Mouse (Mus musculus): ENCODE results near the gene Adh6b. TPM values are rescaled to one million over a fixed set of nuclear protein-coding genes. Genes with fewer than 3 reads are reported as not detected.

Gene Adh6b
- polyA plus RNA-seq, 1 experiment from 2014 or later, result 0.29 TPM

DNA sequence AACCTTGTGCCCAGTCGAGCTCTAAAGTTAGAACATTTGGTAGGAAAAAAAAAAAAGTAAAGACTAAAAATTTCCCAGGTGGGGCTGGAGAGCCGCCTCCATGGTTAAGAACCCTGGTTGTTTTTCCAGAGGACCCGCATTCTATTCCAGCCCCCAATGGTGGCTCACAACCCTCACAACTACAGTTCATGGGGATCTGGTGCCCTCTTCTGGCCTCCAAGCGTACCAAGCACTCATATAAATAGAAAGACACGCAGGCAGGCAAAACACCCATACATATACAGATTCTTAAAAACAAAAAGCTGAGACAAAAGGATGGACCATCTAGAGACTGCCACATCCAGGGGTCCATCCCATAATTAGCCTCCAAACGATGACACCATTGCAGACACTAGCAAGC is 30.6 kb upstream of the Adh6b start:
- no peaks in the 10 kb centered on the region for H3K36me3 ChIP-seq (replicated peaks; ENCODE audit: control insufficient read depth, insufficient read depth)
- ATAC-seq (ENCODE audit: low FRiP score) (no peak), DNase-seq (ENCODE audit: low spot score) (no peak)
- H3K4me1 ChIP-seq (replicated peaks; ENCODE audit: control insufficient read depth, insufficient read depth, low read length), result no peaks in the 10 kb centered on the region
- 85% methylated on average over 6 of the region's 6 CpGs for WGBS
- H3K4me3 ChIP-seq (replicated peaks; ENCODE audit: low read length), result no peak overlapping the region
- H3K4me2 ChIP-seq (replicated peaks), result no peak overlapping the region
- no peak overlapping the region for H3K9ac ChIP-seq
- no peaks in the 10 kb centered on the region for H3K9me3 ChIP-seq (ENCODE audit: control insufficient read depth, low read length)
- H3K27ac ChIP-seq, result no peak overlapping the region
- no peaks in the 10 kb centered on the region for H3K27me3 ChIP-seq (ENCODE audit: control insufficient read depth, insufficient read depth, low read length)

DNA sequence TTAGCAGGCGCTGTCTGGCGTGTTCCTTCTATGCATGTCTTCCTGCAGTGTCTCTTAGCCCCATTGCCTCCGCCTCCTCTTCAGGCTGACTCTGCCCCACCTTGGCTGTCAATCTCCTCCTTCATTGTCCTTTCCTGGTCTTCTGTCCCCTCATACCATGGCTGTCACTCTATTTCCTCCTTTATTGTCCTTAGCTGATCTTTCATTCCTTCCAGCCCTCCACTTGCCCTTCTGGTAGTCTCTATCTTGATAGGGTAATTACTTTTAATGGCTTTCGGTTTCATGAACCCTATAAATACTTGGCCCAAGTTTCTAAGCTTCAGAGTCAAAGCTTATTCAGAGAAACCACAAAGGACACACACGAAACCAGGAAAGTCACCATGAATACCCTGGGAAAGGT is 28.6 kb upstream of the Adh6b start, which contains the start of gene Adh6a:
Gene Adh6a (plus strand): TSS at position 322 of the 400 bp plus-strand sequence.
- no peaks in the 10 kb centered on the region for H3K36me3 ChIP-seq (replicated peaks; ENCODE audit: control insufficient read depth, insufficient read depth)
- DNase-seq (ENCODE audit: low spot score), result no peak
- H3K4me1 ChIP-seq (replicated peaks; ENCODE audit: control insufficient read depth, insufficient read depth, low read length), result no peaks in the 10 kb centered on the region
- H3K27me3 ChIP-seq (ENCODE audit: control insufficient read depth, insufficient read depth, low read length), result no peaks in the 10 kb centered on the region
- H3K9me3 ChIP-seq (ENCODE audit: control insufficient read depth, low read length), result no peaks in the 10 kb centered on the region
- no peak within 1 kb of the TSS for H3K4me3 ChIP-seq (replicated peaks; ENCODE audit: low read length)
- no peak within 1 kb of the TSS for H3K4me2 ChIP-seq (replicated peaks)
- H3K27ac ChIP-seq, result no peak within 1 kb of the TSS
- H3K9ac ChIP-seq, result no peak within 1 kb of the TSS
- ATAC-seq (ENCODE audit: low FRiP score), result no peak
- WGBS, result 82% methylated on average over 5 of the region's 5 CpGs

DNA sequence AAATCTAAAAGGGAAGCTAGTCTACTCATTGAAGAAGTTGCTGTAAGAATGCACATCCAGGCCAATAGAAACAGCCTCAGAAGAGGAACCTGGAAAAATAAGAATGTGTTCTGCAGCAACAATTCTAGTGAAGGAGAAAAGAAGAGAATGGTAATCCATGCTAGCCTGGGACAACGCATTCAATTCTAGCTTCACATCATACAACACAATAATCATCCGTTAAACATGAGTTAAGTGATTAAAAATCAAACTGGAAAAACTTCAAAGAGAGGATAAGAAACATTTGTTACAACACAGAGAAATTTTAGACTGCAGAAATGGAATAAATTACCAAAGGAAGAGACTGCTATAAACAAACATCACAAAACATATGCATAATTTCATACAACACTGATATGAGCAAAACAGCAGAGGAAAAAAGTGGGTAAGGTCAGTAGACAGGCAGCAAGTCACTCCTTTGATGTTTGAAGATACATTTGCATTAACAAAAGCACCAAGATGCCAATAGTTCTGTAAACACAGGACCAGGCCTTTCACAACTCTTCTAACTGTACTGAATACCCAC is 24.6 kb upstream of the Adh6b start:
- no peaks in the 10 kb centered on the region for H3K4me1 ChIP-seq (replicated peaks; ENCODE audit: control insufficient read depth, insufficient read depth, low read length)
- H3K27ac ChIP-seq, result no peak overlapping the region
- no peak overlapping the region for H3K9ac ChIP-seq
- H3K27me3 ChIP-seq (ENCODE audit: control insufficient read depth, insufficient read depth, low read length), result no peaks in the 10 kb centered on the region
- DNase-seq (ENCODE audit: low spot score) (no peak), ATAC-seq (ENCODE audit: low FRiP score) (no peak)
- H3K36me3 ChIP-seq (replicated peaks; ENCODE audit: control insufficient read depth, insufficient read depth), result no peaks in the 10 kb centered on the region
- H3K9me3 ChIP-seq (ENCODE audit: control insufficient read depth, low read length), result no peaks in the 10 kb centered on the region
- no peak overlapping the region for H3K4me3 ChIP-seq (replicated peaks; ENCODE audit: low read length)
- WGBS, result 89% methylated on average over 2 of the region's 2 CpGs
- H3K4me2 ChIP-seq (replicated peaks), result no peak overlapping the region

DNA sequence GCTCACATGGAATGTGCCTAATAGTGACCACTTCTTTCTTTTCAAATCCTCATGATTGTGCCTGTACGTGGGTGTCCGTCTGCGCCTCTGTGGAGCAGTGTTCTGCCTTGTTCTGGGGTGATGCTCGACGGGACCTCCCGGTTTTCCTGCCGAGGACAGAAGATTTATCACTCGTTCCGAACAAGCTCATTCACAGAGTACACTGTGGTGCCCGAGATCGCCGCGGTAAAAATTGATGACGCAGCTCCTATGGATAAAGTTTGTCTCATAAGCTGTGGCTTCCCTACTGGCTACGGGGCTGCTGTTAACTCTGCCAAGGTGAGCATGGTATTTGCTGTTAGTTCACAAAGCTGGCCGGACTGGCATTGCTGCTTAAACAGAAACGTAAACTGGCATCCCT is 16.6 kb upstream of the Adh6b start:
- DNase-seq (ENCODE audit: low spot score) (no peak), ATAC-seq (ENCODE audit: low FRiP score) (no peak)
- Histone ChIP-seq H3K4me1 (replicated peaks; ENCODE audit: control insufficient read depth, insufficient read depth, low read length) (no peaks in the 10 kb centered on the region), H3K36me3 (replicated peaks; ENCODE audit: control insufficient read depth, insufficient read depth) (no peaks in the 10 kb centered on the region), H3K4me2 (replicated peaks) (no peak overlapping the region), H3K9ac (no peak overlapping the region), H3K9me3 (ENCODE audit: control insufficient read depth, low read length) (no peaks in the 10 kb centered on the region), H3K4me3 (replicated peaks; ENCODE audit: low read length) (no peak overlapping the region), H3K27ac (no peak overlapping the region), H3K27me3 (ENCODE audit: control insufficient read depth, insufficient read depth, low read length) (no peaks in the 10 kb centered on the region)
- 90% methylated on average over 17 of the region's 17 CpGs for WGBS

DNA sequence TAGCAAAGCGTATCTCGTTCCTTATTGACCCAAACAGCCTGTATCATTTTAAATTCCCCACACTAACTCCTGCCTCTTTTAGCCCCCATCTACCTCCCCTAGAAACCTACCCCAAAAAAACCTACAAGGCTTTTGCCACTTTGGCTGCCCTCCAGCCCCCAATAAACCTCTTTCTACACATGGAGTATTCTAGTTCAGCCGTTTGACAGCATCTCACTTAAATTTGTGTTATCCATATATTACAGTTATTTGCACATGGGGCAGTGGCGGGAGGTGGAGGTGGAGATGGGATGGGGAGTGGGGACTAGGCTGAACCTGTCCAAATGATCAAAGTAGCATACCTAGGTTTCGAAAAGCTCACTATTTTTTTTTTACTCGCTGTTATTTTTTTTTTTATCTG is 16.1 kb upstream of the Adh6b start:
- ATAC-seq (ENCODE audit: low FRiP score), result no peak
- WGBS, result 96% methylated on average over 6 of the region's 6 CpGs
- Histone ChIP-seq H3K4me2 (replicated peaks) (no peak overlapping the region), H3K27ac (no peak overlapping the region), H3K4me1 (replicated peaks; ENCODE audit: control insufficient read depth, insufficient read depth, low read length) (no peaks in the 10 kb centered on the region), H3K36me3 (replicated peaks; ENCODE audit: control insufficient read depth, insufficient read depth) (no peaks in the 10 kb centered on the region), H3K9ac (no peak overlapping the region), H3K4me3 (replicated peaks; ENCODE audit: low read length) (no peak overlapping the region), H3K9me3 (ENCODE audit: control insufficient read depth, low read length) (no peaks in the 10 kb centered on the region), H3K27me3 (ENCODE audit: control insufficient read depth, insufficient read depth, low read length) (no peaks in the 10 kb centered on the region)
- DNase-seq (ENCODE audit: low spot score), result no peak

DNA sequence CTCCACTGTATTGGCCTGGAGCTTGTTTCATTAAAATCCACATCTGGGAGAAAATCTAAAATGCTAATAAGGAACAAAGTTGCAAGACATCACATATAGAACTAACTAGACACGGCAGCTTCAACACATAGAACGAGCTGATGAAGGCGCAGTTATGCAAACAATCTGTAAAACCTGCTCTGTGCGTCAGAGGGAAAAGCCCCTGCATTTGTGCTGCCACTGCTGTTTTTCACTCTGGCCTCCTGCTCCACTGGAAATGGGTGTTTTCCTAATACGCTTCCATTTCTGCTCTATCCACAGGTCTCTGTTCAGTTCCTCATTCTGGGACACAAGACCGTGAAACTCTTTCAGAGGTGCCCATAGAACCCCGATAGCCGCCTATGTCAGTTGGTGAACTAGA is 7.7 kb upstream of the Adh6b start:
- H3K27me3 ChIP-seq (ENCODE audit: control insufficient read depth, insufficient read depth, low read length), result no peaks in the 10 kb centered on the region
- WGBS, result 91% methylated on average over 8 of the region's 8 CpGs
- ATAC-seq (ENCODE audit: low FRiP score) (no peak), DNase-seq (ENCODE audit: low spot score) (no peak)
- H3K36me3 ChIP-seq (replicated peaks; ENCODE audit: control insufficient read depth, insufficient read depth), result no peaks in the 10 kb centered on the region
- no peaks in the 10 kb centered on the region for H3K4me1 ChIP-seq (replicated peaks; ENCODE audit: control insufficient read depth, insufficient read depth, low read length)
- no peaks in the 10 kb centered on the region for H3K9me3 ChIP-seq (ENCODE audit: control insufficient read depth, low read length)
- H3K27ac ChIP-seq, result no peak overlapping the region
- H3K9ac ChIP-seq, result no peak overlapping the region
- no peak overlapping the region for H3K4me3 ChIP-seq (replicated peaks; ENCODE audit: low read length)
- H3K4me2 ChIP-seq (replicated peaks), result no peak overlapping the region

DNA sequence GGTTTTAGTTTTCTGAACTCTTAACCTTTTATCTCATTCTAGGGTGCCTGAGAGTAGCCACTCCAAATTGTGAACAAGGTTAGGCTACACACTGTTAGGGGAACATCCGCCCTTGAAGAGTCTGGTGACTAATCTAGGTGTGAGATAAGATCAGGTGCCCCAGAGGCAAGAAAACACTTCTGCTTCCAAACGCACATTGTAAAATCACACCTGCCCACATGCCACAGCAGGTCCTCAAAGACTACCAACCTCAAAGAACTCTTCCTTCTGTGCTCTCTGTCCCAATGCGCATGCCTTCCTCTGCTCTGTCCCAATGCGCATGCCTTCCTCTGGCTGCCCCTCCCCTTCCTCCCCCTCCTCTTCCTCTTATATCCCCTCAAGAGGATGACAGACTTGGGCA is 7.3 kb upstream of the Adh6b start:
- WGBS, result 91% methylated on average over 4 of the region's 4 CpGs
- ATAC-seq (ENCODE audit: low FRiP score) (no peak), DNase-seq (ENCODE audit: low spot score) (no peak)
- no peak overlapping the region for H3K27ac ChIP-seq
- H3K4me1 ChIP-seq (replicated peaks; ENCODE audit: control insufficient read depth, insufficient read depth, low read length), result no peaks in the 10 kb centered on the region
- H3K9me3 ChIP-seq (ENCODE audit: control insufficient read depth, low read length), result no peaks in the 10 kb centered on the region
- H3K9ac ChIP-seq, result no peak overlapping the region
- H3K4me2 ChIP-seq (replicated peaks), result no peak overlapping the region
- H3K4me3 ChIP-seq (replicated peaks; ENCODE audit: low read length), result no peak overlapping the region
- no peaks in the 10 kb centered on the region for H3K27me3 ChIP-seq (ENCODE audit: control insufficient read depth, insufficient read depth, low read length)
- no peaks in the 10 kb centered on the region for H3K36me3 ChIP-seq (replicated peaks; ENCODE audit: control insufficient read depth, insufficient read depth)

DNA sequence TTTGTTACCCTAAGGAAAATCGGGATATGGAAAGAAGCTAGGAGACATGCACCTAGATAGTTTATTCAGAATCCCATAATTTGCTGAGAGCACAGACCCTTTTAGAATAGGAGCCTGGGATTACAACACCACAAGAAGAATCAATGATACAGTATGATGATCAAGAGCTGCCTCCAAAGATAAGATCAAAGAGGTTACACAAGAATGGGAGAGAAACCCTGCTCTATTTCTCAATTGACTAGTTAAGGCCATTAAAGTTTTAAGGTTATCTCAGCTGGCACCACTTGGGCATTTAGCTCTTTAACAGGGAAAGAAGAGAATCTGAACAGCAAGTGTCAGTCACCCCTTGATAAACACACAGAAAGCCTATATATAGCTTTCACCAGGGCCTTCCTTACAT is 6.0 kb upstream of the Adh6b start:
- no peak overlapping the region for H3K9ac ChIP-seq
- ATAC-seq (ENCODE audit: low FRiP score), result no peak
- WGBS, result 94% methylated on average over 1 of the region's 1 CpGs

DNA sequence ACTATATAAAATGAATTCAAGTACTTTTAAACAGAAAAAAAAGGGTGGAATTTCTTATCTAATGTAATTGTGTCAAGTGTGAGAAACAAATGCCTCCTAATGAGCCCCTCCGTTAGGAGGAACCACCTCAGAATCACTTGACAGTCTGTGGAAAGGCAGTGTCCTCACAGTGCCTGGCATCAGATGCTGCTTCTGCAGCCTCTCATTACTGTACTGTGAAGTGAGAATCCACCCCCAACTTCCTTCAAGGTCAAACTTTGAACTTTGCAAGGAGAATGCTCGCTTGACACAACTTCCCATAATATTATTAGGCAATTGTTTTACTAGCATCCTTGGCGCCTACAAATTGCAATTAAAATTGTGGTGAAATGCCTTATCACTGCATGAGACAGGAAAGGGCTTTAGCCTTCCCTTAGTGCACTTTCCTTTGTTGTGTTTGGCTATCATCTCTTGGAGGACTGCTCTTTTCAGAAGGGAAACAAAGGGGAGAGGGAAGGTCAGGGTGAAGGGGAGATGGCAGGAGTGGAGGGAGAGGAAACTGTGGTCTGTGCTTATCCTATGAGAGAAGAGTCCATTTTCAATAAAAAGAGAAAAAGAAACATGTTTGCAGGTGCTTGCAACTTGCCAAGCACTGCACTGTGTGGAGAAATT is 5.3 kb upstream of the Adh6b start:
- Histone ChIP-seq H3K9me3 (ENCODE audit: control insufficient read depth, low read length) (no peaks in the 10 kb centered on the region), H3K9ac (no peak overlapping the region), H3K4me1 (replicated peaks; ENCODE audit: control insufficient read depth, insufficient read depth, low read length) (no peaks in the 10 kb centered on the region), H3K4me3 (replicated peaks; ENCODE audit: low read length) (no peak overlapping the region), H3K27me3 (ENCODE audit: control insufficient read depth, insufficient read depth, low read length) (no peaks in the 10 kb centered on the region), H3K27ac (no peak overlapping the region), H3K36me3 (replicated peaks; ENCODE audit: control insufficient read depth, insufficient read depth) (no peaks in the 10 kb centered on the region), H3K4me2 (replicated peaks) (no peak overlapping the region)
- ATAC-seq (ENCODE audit: low FRiP score) (no peak), DNase-seq (ENCODE audit: low spot score) (no peak)
- 71% methylated on average over 3 of the region's 3 CpGs for WGBS

More for the DNA sequence above, 6.0 kb upstream of the Adh6b start:
- Histone ChIP-seq H3K27ac (no peak overlapping the region), H3K36me3 (replicated peaks; ENCODE audit: control insufficient read depth, insufficient read depth) (no peaks in the 10 kb centered on the region), H3K27me3 (ENCODE audit: control insufficient read depth, insufficient read depth, low read length) (no peaks in the 10 kb centered on the region), H3K9me3 (ENCODE audit: control insufficient read depth, low read length) (no peaks in the 10 kb centered on the region), H3K4me3 (replicated peaks; ENCODE audit: low read length) (no peak overlapping the region), H3K4me2 (replicated peaks) (no peak overlapping the region), H3K4me1 (replicated peaks; ENCODE audit: control insufficient read depth, insufficient read depth, low read length) (no peaks in the 10 kb centered on the region)
- no peak for DNase-seq (ENCODE audit: low spot score)

DNA sequence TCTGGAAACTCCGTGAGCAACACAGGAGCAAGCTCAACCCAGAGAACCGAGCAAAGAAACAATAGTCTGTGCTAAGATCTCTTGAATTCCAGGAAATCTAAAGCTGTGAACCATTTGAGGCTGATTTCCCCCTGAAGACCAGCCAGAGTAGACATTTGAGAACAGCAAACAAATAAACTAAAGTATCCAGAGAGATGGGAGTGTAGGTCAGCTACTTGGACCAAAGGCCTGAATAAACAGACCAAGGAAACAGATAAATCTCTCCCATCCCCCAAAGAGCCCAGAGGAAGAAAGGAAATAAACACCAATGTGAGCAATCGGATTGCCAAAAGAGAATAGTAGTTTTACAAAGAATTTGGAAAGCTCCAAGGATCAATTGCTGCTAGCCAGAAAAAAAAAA is 5.5 kb downstream of the Adh6b start:
- H3K27ac ChIP-seq, result no peak overlapping the region
- DNase-seq (ENCODE audit: low spot score), result no peak

More for the DNA sequence above, 5.5 kb downstream of the Adh6b start:
- no peak overlapping the region for H3K9ac ChIP-seq
- no peaks in the 10 kb centered on the region for H3K36me3 ChIP-seq (replicated peaks; ENCODE audit: control insufficient read depth, insufficient read depth)
- H3K4me2 ChIP-seq (replicated peaks), result no peak overlapping the region
- no peaks in the 10 kb centered on the region for H3K27me3 ChIP-seq (ENCODE audit: control insufficient read depth, insufficient read depth, low read length)
- H3K9me3 ChIP-seq (ENCODE audit: control insufficient read depth, low read length), result no peaks in the 10 kb centered on the region
- ATAC-seq (ENCODE audit: low FRiP score), result no peak
- no peaks in the 10 kb centered on the region for H3K4me1 ChIP-seq (replicated peaks; ENCODE audit: control insufficient read depth, insufficient read depth, low read length)
- 72% methylated on average over 3 of the region's 3 CpGs for WGBS
- no peak overlapping the region for H3K4me3 ChIP-seq (replicated peaks; ENCODE audit: low read length)

Measured in hindbrain, embryonic 14.5 days (tissue).